Mouse (Mus musculus): ENCODE measurements around the gene Sall1. TPM values are rescaled to one million over a fixed set of nuclear protein-coding genes. Genes with fewer than 3 reads are reported as not detected.

Sall1 gene
- polyA plus RNA-seq, 1 experiment from 2014 or later = 1.1 TPM

DNA sequence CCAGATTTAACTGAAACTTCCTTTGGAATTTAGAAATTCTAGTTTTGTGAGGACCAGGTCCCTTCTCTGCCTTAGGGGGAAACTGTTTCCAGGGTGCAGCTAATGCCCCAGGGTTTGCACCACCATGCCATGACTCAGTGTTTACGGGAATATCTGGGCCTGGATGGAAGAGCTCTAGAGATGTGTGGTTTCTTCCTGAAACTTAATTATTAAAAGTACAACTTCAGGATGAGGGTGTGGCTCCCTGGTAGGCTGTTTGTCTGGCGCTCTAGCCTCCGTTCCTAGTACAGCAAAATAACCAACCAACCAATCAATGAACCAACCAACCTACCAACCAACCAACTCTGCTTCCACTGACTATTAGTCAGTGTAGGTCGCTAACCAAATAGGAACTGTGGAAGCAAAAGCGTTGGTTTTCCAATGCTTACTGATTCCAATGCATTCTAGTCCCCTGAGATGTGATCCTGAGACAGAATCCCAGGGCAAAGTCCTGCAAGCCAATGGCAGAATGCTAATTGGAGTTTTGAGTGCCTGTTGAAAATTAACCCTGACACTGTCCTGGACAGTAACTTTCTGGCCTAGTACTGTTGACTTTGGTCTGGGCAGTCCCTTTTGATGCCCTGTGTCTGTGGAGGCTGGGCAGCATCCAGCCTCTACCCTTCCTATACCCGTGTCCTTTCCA lies 31.0 kb downstream of the Sall1 start:
- Histone ChIP-seq H3K4me2 (replicated peaks) (no peak overlapping the region), H3K9ac (no peak overlapping the region), H3K27me3 (peaks cover 15% of the 10 kb centered on the region), H3K4me3 (replicated peaks) (no peak overlapping the region), H3K36me3 (no peaks in the 10 kb centered on the region), H3K27ac (replicated peaks) (no peak overlapping the region), H3K4me1 (no peaks in the 10 kb centered on the region), H3K9me3 (replicated peaks) (no peaks in the 10 kb centered on the region)
- WGBS = 77% methylated on average over 6 of the region's 6 CpGs
- ATAC-seq (ENCODE audit: insufficient number of reproducible peaks, low FRiP score, low TSS enrichment, low read depth) = no peak

- no peak overlapping the region for H3K9ac ChIP-seq
- WGBS = 29% methylated on average over 12 of the region's 12 CpGs
- H3K4me3 ChIP-seq (replicated peaks) = no peak overlapping the region
- no peak overlapping the region for H3K4me2 ChIP-seq (replicated peaks)
- H3K27me3 ChIP-seq = peaks cover 23% of the 10 kb centered on the region
- no peak overlapping the region for H3K27ac ChIP-seq (replicated peaks)
- no peak; the same call in 1 of the 2 replicates for ATAC-seq (ENCODE audit: insufficient number of reproducible peaks, low FRiP score, low TSS enrichment, low read depth)
- no peaks in the 10 kb centered on the region for H3K9me3 ChIP-seq (replicated peaks)
- 0 out of 2 replicates have a peak, but pooled peaks cover 2% of the 10 kb centered on the region for H3K4me1 ChIP-seq
- H3K36me3 ChIP-seq = no peaks in the 10 kb centered on the region
These were observed 31.8 kb downstream of the Sall1 start for GRCm38 (mm10) chr8:89012024-89012712.

GRCm38 (mm10) chr8:89008784-89009183 lies 35.2 kb downstream of the Sall1 start:
- Histone ChIP-seq H3K4me3 (replicated peaks) (no peak overlapping the region), H3K9ac (no peak overlapping the region), H3K4me2 (replicated peaks) (no peak overlapping the region), H3K4me1 (peaks cover 15% of the 10 kb centered on the region), H3K36me3 (no peaks in the 10 kb centered on the region), H3K27ac (replicated peaks) (no peak overlapping the region), H3K9me3 (replicated peaks) (0 out of 2 replicates have a peak, but pooled peaks cover 4% of the 10 kb centered on the region), H3K27me3 (peaks cover 44% of the 10 kb centered on the region)
- ATAC-seq (ENCODE audit: insufficient number of reproducible peaks, low FRiP score, low TSS enrichment, low read depth) = no peak
- 26% methylated on average over 6 of the region's 7 CpGs for WGBS

DNA sequence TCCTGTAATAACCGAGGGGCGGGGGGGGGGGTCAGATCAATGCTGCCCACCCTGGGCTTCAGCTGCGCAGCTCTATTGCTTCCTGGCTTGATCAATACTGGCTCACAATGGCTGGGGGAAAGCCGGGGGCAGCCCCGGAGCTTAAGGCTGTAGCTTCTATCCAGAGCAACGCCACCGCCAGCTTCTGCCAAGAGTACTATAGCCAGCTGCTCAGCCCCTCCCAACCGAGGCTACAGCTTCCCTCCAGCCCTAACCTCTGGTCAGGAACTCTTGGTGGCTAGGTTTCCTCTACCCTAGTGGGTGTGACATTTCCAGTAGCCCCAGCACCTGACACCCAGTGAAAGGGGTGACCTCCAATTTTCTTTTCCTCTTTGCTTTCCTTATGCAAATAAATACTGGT lies 36.8 kb downstream of the Sall1 start:
- H3K27me3 ChIP-seq = peaks cover 50% of the 10 kb centered on the region
- H3K27ac ChIP-seq (replicated peaks) = no peak overlapping the region
- no peaks in the 10 kb centered on the region for H3K36me3 ChIP-seq
- WGBS = 1% methylated on average over 8 of the region's 8 CpGs
- ATAC-seq (ENCODE audit: insufficient number of reproducible peaks, low FRiP score, low TSS enrichment, low read depth) = no peak
- H3K9me3 ChIP-seq (replicated peaks) = 0 out of 2 replicates have a peak, but pooled peaks cover 4% of the 10 kb centered on the region
- H3K4me3 ChIP-seq (replicated peaks) = 0 out of 2 replicates have a peak overlapping the region, but pooled peaks have one; percentile 50
- H3K4me2 ChIP-seq (replicated peaks) = peak overlapping the region; percentile 85; the same call in 1 of the 2 replicates
- peaks cover 15% of the 10 kb centered on the region for H3K4me1 ChIP-seq
- no peak overlapping the region for H3K9ac ChIP-seq

GRCm38 (mm10) chr8:89006426-89006825 lies 37.5 kb downstream of the Sall1 start:
- peaks cover 45% of the 10 kb centered on the region for H3K27me3 ChIP-seq
- ATAC-seq (ENCODE audit: insufficient number of reproducible peaks, low FRiP score, low TSS enrichment, low read depth) = no peak
- H3K9me3 ChIP-seq (replicated peaks) = 0 out of 2 replicates have a peak, but pooled peaks cover 4% of the 10 kb centered on the region
- H3K4me2 ChIP-seq (replicated peaks) = peak overlapping the region; percentile 85
- H3K4me1 ChIP-seq = peaks cover 15% of the 10 kb centered on the region
- no peaks in the 10 kb centered on the region for H3K36me3 ChIP-seq
- WGBS = under 1% methylated on average over 34 of the region's 34 CpGs
- no peak overlapping the region for H3K27ac ChIP-seq (replicated peaks)
- peak overlapping the region; percentile 50 for H3K4me3 ChIP-seq (replicated peaks)
- H3K9ac ChIP-seq = no peak overlapping the region

- no peak for ATAC-seq (ENCODE audit: insufficient number of reproducible peaks, low FRiP score, low TSS enrichment, low read depth)
- WGBS = 38% methylated on average over 11 of the region's 11 CpGs
- H3K4me2 ChIP-seq (replicated peaks) = peak overlapping the region; percentile 85; the same call in 1 of the 2 replicates
- H3K9ac ChIP-seq = no peak overlapping the region
- H3K4me1 ChIP-seq = peaks cover 15% of the 10 kb centered on the region
- peaks cover 43% of the 10 kb centered on the region for H3K27me3 ChIP-seq
- no peak overlapping the region for H3K27ac ChIP-seq (replicated peaks)
- 0 out of 2 replicates have a peak, but pooled peaks cover 4% of the 10 kb centered on the region for H3K9me3 ChIP-seq (replicated peaks)
- peak overlapping the region; percentile 50 for H3K4me3 ChIP-seq (replicated peaks)
- H3K36me3 ChIP-seq = no peaks in the 10 kb centered on the region
These were observed 38.2 kb downstream of the Sall1 start for GRCm38 (mm10) chr8:89005797-89006196.

GRCm38 (mm10) chr8:89004041-89004440 lies 39.9 kb downstream of the Sall1 start:
- Histone ChIP-seq H3K27me3 (peaks cover 43% of the 10 kb centered on the region), H3K36me3 (no peaks in the 10 kb centered on the region), H3K4me3 (replicated peaks) (no peak overlapping the region), H3K4me1 (peaks cover 15% of the 10 kb centered on the region), H3K9me3 (replicated peaks) (0 out of 2 replicates have a peak, but pooled peaks cover 4% of the 10 kb centered on the region), H3K9ac (no peak overlapping the region), H3K4me2 (replicated peaks) (no peak overlapping the region), H3K27ac (replicated peaks) (no peak overlapping the region)
- ATAC-seq (ENCODE audit: insufficient number of reproducible peaks, low FRiP score, low TSS enrichment, low read depth) = no peak
- WGBS = 32% methylated on average over 2 of the region's 2 CpGs

- no peak overlapping the region for H3K9ac ChIP-seq
These were observed 40.5 kb downstream of the Sall1 start for GRCm38 (mm10) chr8:89003336-89003896.

DNA sequence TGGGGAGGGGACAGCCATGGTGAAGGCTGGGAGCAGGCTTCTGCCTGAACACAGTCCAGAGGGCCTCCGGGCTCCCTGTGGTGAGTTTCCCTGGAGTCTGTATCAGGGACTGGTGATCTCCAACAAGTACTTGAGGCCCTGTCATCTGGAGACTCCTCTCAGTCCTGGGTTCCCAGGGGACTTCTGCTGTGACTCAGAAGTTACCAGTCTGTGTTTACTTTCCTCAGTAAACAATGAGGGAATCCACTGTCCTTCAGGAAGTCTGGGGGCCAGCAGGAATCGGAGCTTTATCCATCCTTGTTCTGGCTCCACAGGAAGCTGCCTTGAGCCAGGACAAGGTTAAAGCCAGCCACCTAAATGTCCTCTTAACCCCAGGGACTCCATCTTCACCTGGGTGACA lies 41.8 kb downstream of the Sall1 start:
- Histone ChIP-seq H3K9ac (no peak overlapping the region), H3K36me3 (no peaks in the 10 kb centered on the region), H3K27ac (replicated peaks) (no peak overlapping the region), H3K4me1 (peaks cover 12% of the 10 kb centered on the region), H3K4me2 (replicated peaks) (no peak overlapping the region), H3K9me3 (replicated peaks) (0 out of 2 replicates have a peak, but pooled peaks cover 4% of the 10 kb centered on the region), H3K27me3 (peaks cover 27% of the 10 kb centered on the region), H3K4me3 (replicated peaks) (no peak overlapping the region)
- WGBS = 65% methylated on average over 2 of the region's 2 CpGs
- ATAC-seq (ENCODE audit: insufficient number of reproducible peaks, low FRiP score, low TSS enrichment, low read depth) = no peak

More at GRCm38 (mm10) chr8:89003336-89003896, 40.5 kb downstream of the Sall1 start:
- peaks cover 40% of the 10 kb centered on the region for H3K27me3 ChIP-seq
- ATAC-seq (ENCODE audit: insufficient number of reproducible peaks, low FRiP score, low TSS enrichment, low read depth) = no peak
- H3K36me3 ChIP-seq = no peaks in the 10 kb centered on the region
- peaks cover 15% of the 10 kb centered on the region for H3K4me1 ChIP-seq
- H3K27ac ChIP-seq (replicated peaks) = no peak overlapping the region
- H3K4me3 ChIP-seq (replicated peaks) = no peak overlapping the region
- WGBS = 15% methylated on average over 8 of the region's 8 CpGs
- 0 out of 2 replicates have a peak, but pooled peaks cover 4% of the 10 kb centered on the region for H3K9me3 ChIP-seq (replicated peaks)
- H3K4me2 ChIP-seq (replicated peaks) = no peak overlapping the region

DNA sequence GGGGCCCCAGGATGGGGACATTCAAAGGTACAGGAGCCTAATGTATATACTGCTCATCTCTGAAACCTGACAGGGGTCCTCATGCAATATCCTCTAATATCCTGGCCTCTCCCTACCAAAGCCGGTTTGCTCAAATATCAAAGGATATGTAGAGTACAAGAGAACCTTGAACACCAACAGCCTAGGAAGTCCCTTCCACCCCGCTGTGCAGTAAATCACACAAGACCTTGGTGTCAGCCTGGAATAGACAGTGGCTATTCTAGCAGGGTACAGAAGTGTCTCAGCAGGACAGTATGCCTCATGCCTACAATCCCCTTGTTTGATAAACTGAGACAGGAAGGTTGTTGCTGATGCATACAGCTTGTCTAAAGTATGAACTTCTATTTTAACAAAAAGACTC lies 46.7 kb downstream of the Sall1 start:
- H3K27me3 ChIP-seq = no peaks in the 10 kb centered on the region
- H3K9ac ChIP-seq = no peak overlapping the region
- WGBS = 83% methylated on average over 2 of the region's 2 CpGs
- no peaks in the 10 kb centered on the region for H3K9me3 ChIP-seq (replicated peaks)
- ATAC-seq (ENCODE audit: insufficient number of reproducible peaks, low FRiP score, low TSS enrichment, low read depth) = no peak
- no peaks in the 10 kb centered on the region for H3K4me1 ChIP-seq
- no peak overlapping the region for H3K4me3 ChIP-seq (replicated peaks)
- H3K36me3 ChIP-seq = no peaks in the 10 kb centered on the region
- no peak overlapping the region for H3K27ac ChIP-seq (replicated peaks)
- no peak overlapping the region for H3K4me2 ChIP-seq (replicated peaks)

- ATAC-seq (ENCODE audit: insufficient number of reproducible peaks, low FRiP score, low TSS enrichment, low read depth) = no peak
These were observed 52.0 kb downstream of the Sall1 start for GRCm38 (mm10) chr8:88991780-88992509.

More at GRCm38 (mm10) chr8:88991780-88992509, 52.0 kb downstream of the Sall1 start:
- H3K9ac ChIP-seq = no peak overlapping the region
- 56% methylated on average over 15 of the region's 15 CpGs for WGBS
- no peaks in the 10 kb centered on the region for H3K9me3 ChIP-seq (replicated peaks)
- H3K36me3 ChIP-seq = no peaks in the 10 kb centered on the region
- no peak overlapping the region for H3K27ac ChIP-seq (replicated peaks)
- H3K27me3 ChIP-seq = no peaks in the 10 kb centered on the region
- H3K4me2 ChIP-seq (replicated peaks) = no peak overlapping the region
- no peak overlapping the region for H3K4me3 ChIP-seq (replicated peaks)
- H3K4me1 ChIP-seq = no peaks in the 10 kb centered on the region
